Mouse (Mus musculus): Measurements from ENCODE around the gene 2310033P09Rik.
"Not testable (repeated sequence)": the region's sequence is repeated elsewhere in the genome, so short reads cannot be mapped to it uniquely, and the experiment has no call there.

The 2310033P09Rik gene

GRCm38 (mm10) chr11:59182864-59183331 lies 25.2 kb upstream of the 2310033P09Rik start, which contains the start of gene Gjc2:
Gjc2 (minus strand) TSS chr11:59183213.
- Histone ChIP-seq H3K27me3 (ENCODE audit: control insufficient read depth, insufficient read depth, low read length, poor library complexity, severe bottlenecking) (no peaks in the 10 kb centered on the region), H3K36me3 (ENCODE audit: control insufficient read depth, insufficient read depth, low read length, poor library complexity, severe bottlenecking) (no peaks in the 10 kb centered on the region; the same call in none of the 2 replicates)
- DNase-seq (ENCODE audit: low read depth, low spot score) = no peak

DNA sequence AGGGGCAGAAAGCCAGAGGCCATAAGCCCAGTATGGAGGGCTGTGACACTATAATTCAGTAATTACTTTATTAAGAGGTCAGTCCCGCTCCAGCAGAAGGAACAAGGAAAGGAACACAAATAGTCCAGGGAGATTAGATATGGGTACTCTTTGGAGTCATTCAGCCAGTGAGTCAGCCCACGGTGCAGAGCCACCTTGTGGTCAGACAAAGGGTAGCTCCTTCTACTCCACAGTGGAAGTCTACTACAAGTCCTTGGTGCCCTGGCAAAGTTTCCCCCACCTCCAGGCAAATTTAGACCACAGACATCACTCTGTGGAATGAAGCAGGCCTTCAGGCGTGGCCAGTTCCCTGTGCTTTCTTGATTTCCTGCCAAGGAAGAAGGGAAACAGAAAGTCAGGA lies 24.3 kb upstream of the 2310033P09Rik start:
- DNase-seq (ENCODE audit: low read depth, low spot score) = peak; percentile 61
- H3K36me3 ChIP-seq (ENCODE audit: control insufficient read depth, insufficient read depth, low read length, poor library complexity, severe bottlenecking) = no peaks in the 10 kb centered on the region; the same call in none of the 2 replicates
- no peaks in the 10 kb centered on the region for H3K27me3 ChIP-seq (ENCODE audit: control insufficient read depth, insufficient read depth, low read length, poor library complexity, severe bottlenecking)

- no peaks in the 10 kb centered on the region; the same call in none of the 2 replicates for H3K36me3 ChIP-seq (ENCODE audit: control insufficient read depth, insufficient read depth, low read length, poor library complexity, severe bottlenecking)
- H3K27me3 ChIP-seq (ENCODE audit: control insufficient read depth, insufficient read depth, low read length, poor library complexity, severe bottlenecking) = no peaks in the 10 kb centered on the region
- no peak for DNase-seq (ENCODE audit: low read depth, low spot score)
Observed at GRCm38 (mm10) chr11:59185490-59185889, 22.6 kb upstream of the 2310033P09Rik start.

DNA sequence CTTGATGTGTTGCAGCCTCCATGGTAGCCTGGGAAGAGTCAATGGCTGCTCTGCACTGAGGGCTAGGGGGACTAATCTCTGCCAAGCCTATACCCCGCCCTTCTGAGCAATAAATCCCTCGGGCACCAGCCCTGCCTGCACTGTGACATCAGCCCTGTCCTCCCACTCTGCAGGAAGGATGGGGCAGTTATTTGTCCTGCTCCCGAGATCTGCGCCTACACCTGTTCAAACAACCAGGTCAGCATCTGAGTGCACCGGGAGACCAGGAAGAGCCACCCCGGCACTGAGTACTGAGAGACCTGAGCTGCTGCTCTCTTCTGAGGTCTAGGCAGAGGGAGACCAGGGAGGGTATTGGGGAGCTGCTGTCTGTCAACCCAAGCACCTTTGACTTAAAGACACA lies 20.4 kb upstream of the 2310033P09Rik start:
- H3K36me3 ChIP-seq (ENCODE audit: control insufficient read depth, insufficient read depth, low read length, poor library complexity, severe bottlenecking) = no peaks in the 10 kb centered on the region; the same call in none of the 2 replicates
- H3K27me3 ChIP-seq (ENCODE audit: control insufficient read depth, insufficient read depth, low read length, poor library complexity, severe bottlenecking) = no peaks in the 10 kb centered on the region
- no peak for DNase-seq (ENCODE audit: low read depth, low spot score)

GRCm38 (mm10) chr11:59191231-59192058 lies 16.7 kb upstream of the 2310033P09Rik start:
- Histone ChIP-seq H3K27me3 (ENCODE audit: control insufficient read depth, insufficient read depth, low read length, poor library complexity, severe bottlenecking) (no peaks in the 10 kb centered on the region), H3K36me3 (ENCODE audit: control insufficient read depth, insufficient read depth, low read length, poor library complexity, severe bottlenecking) (no peaks in the 10 kb centered on the region)
- DNase-seq (ENCODE audit: low read depth, low spot score) = peak; percentile 96

DNA sequence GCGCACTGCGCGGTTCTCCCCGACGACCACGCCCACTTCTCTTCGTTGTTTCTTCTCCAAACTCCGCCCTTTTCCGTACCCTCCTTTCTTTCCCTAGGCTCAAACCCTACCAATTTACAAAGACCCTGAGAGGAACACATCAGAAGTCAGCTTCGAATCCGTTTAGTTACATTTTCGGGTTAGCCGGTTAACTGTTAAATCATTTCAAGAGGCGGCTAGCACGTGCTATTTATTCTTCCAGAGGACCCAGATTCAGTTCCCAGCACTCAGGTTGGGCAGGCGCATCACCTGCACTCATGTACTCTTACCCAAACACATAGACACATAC lies 16.1 kb upstream of the 2310033P09Rik start, which contains the start of gene Guk1:
Gene Guk1, minus strand, starts transcription at position 154 of the 328 bp plus-strand sequence.
- Histone ChIP-seq H3K36me3 (ENCODE audit: control insufficient read depth, insufficient read depth, low read length, poor library complexity, severe bottlenecking) (no peaks in the 10 kb centered on the region), H3K27me3 (ENCODE audit: control insufficient read depth, insufficient read depth, low read length, poor library complexity, severe bottlenecking) (no peaks in the 10 kb centered on the region)
- no peak for DNase-seq (ENCODE audit: low read depth, low spot score)

GRCm38 (mm10) chr11:59196230-59196629 lies 11.9 kb upstream of the 2310033P09Rik start:
- no peaks in the 10 kb centered on the region for H3K36me3 ChIP-seq (ENCODE audit: control insufficient read depth, insufficient read depth, low read length, poor library complexity, severe bottlenecking)
- H3K27me3 ChIP-seq (ENCODE audit: control insufficient read depth, insufficient read depth, low read length, poor library complexity, severe bottlenecking) = no peaks in the 10 kb centered on the region
- DNase-seq (ENCODE audit: low read depth, low spot score) = no peak

GRCm38 (mm10) chr11:59201216-59202002 lies 6.7 kb upstream of the 2310033P09Rik start:
- Histone ChIP-seq H3K27me3 (ENCODE audit: control insufficient read depth, insufficient read depth, low read length, poor library complexity, severe bottlenecking) (no peaks in the 10 kb centered on the region), H3K36me3 (ENCODE audit: control insufficient read depth, insufficient read depth, low read length, poor library complexity, severe bottlenecking) (no peaks in the 10 kb centered on the region)
- no peak for DNase-seq (ENCODE audit: low read depth, low spot score)

GRCm38 (mm10) chr11:59202081-59202995 lies 5.8 kb upstream of the 2310033P09Rik start, which contains the start of gene Mrpl55:
Mrpl55 (plus strand) TSS chr11:59202486.
- no peaks in the 10 kb centered on the region for H3K27me3 ChIP-seq (ENCODE audit: control insufficient read depth, insufficient read depth, low read length, poor library complexity, severe bottlenecking)
- peak; percentile 95 for DNase-seq (ENCODE audit: low read depth, low spot score)
- no peaks in the 10 kb centered on the region for H3K36me3 ChIP-seq (ENCODE audit: control insufficient read depth, insufficient read depth, low read length, poor library complexity, severe bottlenecking)

- no peaks in the 10 kb centered on the region for H3K27me3 ChIP-seq (ENCODE audit: control insufficient read depth, insufficient read depth, low read length, poor library complexity, severe bottlenecking)
- peaks cover 15% of the 10 kb centered on the region for H3K36me3 ChIP-seq (ENCODE audit: control insufficient read depth, insufficient read depth, low read length, poor library complexity, severe bottlenecking)
- peak; percentile 68 for DNase-seq (ENCODE audit: low read depth, low spot score)
Observed at GRCm38 (mm10) chr11:59209003-59209441, 901 bp downstream of the 2310033P09Rik start.

GRCm38 (mm10) chr11:59209580-59209979 lies 1.5 kb downstream of the 2310033P09Rik start:
- peaks cover 15% of the 10 kb centered on the region for H3K36me3 ChIP-seq (ENCODE audit: control insufficient read depth, insufficient read depth, low read length, poor library complexity, severe bottlenecking)
- no peaks in the 10 kb centered on the region for H3K27me3 ChIP-seq (ENCODE audit: control insufficient read depth, insufficient read depth, low read length, poor library complexity, severe bottlenecking)
- DNase-seq (ENCODE audit: low read depth, low spot score) = no peak

GRCm38 (mm10) chr11:59210020-59210419 lies 1.9 kb downstream of the 2310033P09Rik start:
- Histone ChIP-seq H3K36me3 (ENCODE audit: control insufficient read depth, insufficient read depth, low read length, poor library complexity, severe bottlenecking) (peaks cover 15% of the 10 kb centered on the region), H3K27me3 (ENCODE audit: control insufficient read depth, insufficient read depth, low read length, poor library complexity, severe bottlenecking) (no peaks in the 10 kb centered on the region)
- no peak for DNase-seq (ENCODE audit: low read depth, low spot score)

- peaks cover 15% of the 10 kb centered on the region for H3K36me3 ChIP-seq (ENCODE audit: control insufficient read depth, insufficient read depth, low read length, poor library complexity, severe bottlenecking)
- H3K27me3 ChIP-seq (ENCODE audit: control insufficient read depth, insufficient read depth, low read length, poor library complexity, severe bottlenecking); DNase-seq (ENCODE audit: low read depth, low spot score): not testable (repeated sequence)
Observed at GRCm38 (mm10) chr11:59211561-59211960, 3.4 kb downstream of the 2310033P09Rik start.

GRCm38 (mm10) chr11:59212320-59212719 lies 4.2 kb downstream of the 2310033P09Rik start:
- peak; percentile 79 for DNase-seq (ENCODE audit: low read depth, low spot score)
- peaks cover 15% of the 10 kb centered on the region for H3K36me3 ChIP-seq (ENCODE audit: control insufficient read depth, insufficient read depth, low read length, poor library complexity, severe bottlenecking)
- H3K27me3 ChIP-seq (ENCODE audit: control insufficient read depth, insufficient read depth, low read length, poor library complexity, severe bottlenecking) = not testable (repeated sequence)
